Mouse (Mus musculus) CH12.LX (cell line): ENCODE results near the gene Gabra3. TPM values are rescaled to one million over a fixed set of nuclear protein-coding genes. Genes with fewer than 3 reads are reported as not detected.

Experiments used
- DNase-seq: peaks from one replicate; pipeline ENCODE4 v3.0.0-alpha.2; 2013; ENCODE audit errors: extremely low read depth
- H3K27ac ChIP-seq: 2 replicates; pipeline ENCODE4 v1.5.1; 2012; ENCODE audit warnings: low read depth, mild to moderate bottlenecking, control low read depth, moderate library complexity; ENCODE audit not compliant: insufficient read depth
- H3K27me3 ChIP-seq: replicated peaks from 2 replicates; pipeline ENCODE3; 2012; ENCODE audit warnings: inconsistent platforms
- H3K36me3 ChIP-seq, 2 experiments: replicated peaks in 1 of 2; 2 replicates each; pipeline versions ENCODE3 to v1.6.1; 2012; ENCODE audit warnings: inconsistent platforms in 1 of 2, low read length in 1 of 2, mild to moderate bottlenecking in 1 of 2, mixed read lengths in 1 of 2, moderate library complexity in 1 of 2; ENCODE audit not compliant: control insufficient read depth in 1 of 2, insufficient read depth in 1 of 2
- H3K4me1 ChIP-seq, 2 experiments: 2 replicates each; pipeline ENCODE4 v1.6.1; 2012; ENCODE audit warnings: inconsistent platforms in 1 of 2, moderate library complexity in 1 of 2; ENCODE audit not compliant: insufficient read depth in 2 of 2, control insufficient read depth in 1 of 2
- H3K4me2 ChIP-seq: 2 replicates; pipeline ENCODE4 v1.6.1; 2012; ENCODE audit warnings: low read depth, mild to moderate bottlenecking, control low read depth; ENCODE audit not compliant: poor library complexity, insufficient read depth, severe bottlenecking
- H3K4me3 ChIP-seq, 3 experiments: fragments of 150-350 bp in 1 of 3; sonication (generic) in 1 of 3; replicated peaks in 1 of 3; 2 replicates each; pipeline versions ENCODE3 to v1.5.1; 2011 to 2012; ENCODE audit warnings: low read depth in 2 of 3, low read length in 2 of 3, mild to moderate bottlenecking in 2 of 3, moderate library complexity in 2 of 3, control low read depth in 1 of 3, improper control_type of control experiment in 1 of 3, inconsistent platforms in 1 of 3, mixed read lengths in 1 of 3; ENCODE audit not compliant: poor library complexity in 1 of 3
- H3K79me2 ChIP-seq: replicated peaks from 2 replicates; pipeline ENCODE4 v1.6.1; 2012; ENCODE audit warnings: mild to moderate bottlenecking, moderate library complexity; ENCODE audit not compliant: control insufficient read depth, poor library complexity, insufficient read depth, severe bottlenecking; ENCODE audit errors: extremely low read depth
- H3K9ac ChIP-seq: 2 replicates; pipeline ENCODE4 v1.6.1; 2012; ENCODE audit warnings: low read depth, mild to moderate bottlenecking, control low read depth, moderate library complexity; ENCODE audit not compliant: insufficient read depth
- H3K9me3 ChIP-seq: replicated peaks from 2 replicates; pipeline ENCODE3; 2012; ENCODE audit warnings: low read length, inconsistent platforms, mixed read lengths
- CHD2 ChIP-seq: IDR thresholded peaks from 2 replicates; pipeline ENCODE4 v1.6.1; 2011; ENCODE audit warnings: low read length, improper control_type of control experiment
- E2F4 ChIP-seq: IDR thresholded peaks from 2 replicates; pipeline ENCODE4 v1.6.1; 2011; ENCODE audit warnings: low read depth, low read length, improper control_type of control experiment; ENCODE audit not compliant: insufficient replicate concordance
- EP300 ChIP-seq: IDR thresholded peaks from 2 replicates; pipeline ENCODE4 v1.6.1; 2011; ENCODE audit warnings: low read length, improper control_type of control experiment
- ETS1 ChIP-seq: conservative IDR thresholded peaks from 2 replicates; pipeline ENCODE4 v1.6.1; 2012; ENCODE audit warnings: low read depth, mild to moderate bottlenecking, inconsistent platforms, low read length, improper control_type of control experiment, moderate library complexity
- JUND ChIP-seq: conservative IDR thresholded peaks from 2 replicates; pipeline ENCODE4 v1.6.1; 2011; ENCODE audit warnings: low read depth, low read length, improper control_type of control experiment
- MAFK ChIP-seq: IDR thresholded peaks from 2 replicates; pipeline ENCODE4 v1.6.1; 2011; ENCODE audit warnings: low read length, improper control_type of control experiment; ENCODE audit not compliant: insufficient replicate concordance
- MAX ChIP-seq: IDR thresholded peaks from 2 replicates; pipeline ENCODE4 v1.6.1; 2011; ENCODE audit warnings: low read length, improper control_type of control experiment
- MAZ ChIP-seq: IDR thresholded peaks from 2 replicates; pipeline ENCODE4 v1.6.1; 2012; ENCODE audit warnings: low read depth, mild to moderate bottlenecking, inconsistent platforms, low read length, improper control_type of control experiment, moderate library complexity
- NELFE ChIP-seq: IDR thresholded peaks from 2 replicates; pipeline ENCODE4 v1.6.1; 2011; ENCODE audit warnings: low read depth, low read length, improper control_type of control experiment
- NRF1 ChIP-seq: IDR thresholded peaks from 2 replicates; pipeline ENCODE4 v1.6.1; 2014; ENCODE audit warnings: low read depth, mild to moderate bottlenecking, inconsistent platforms, low read length, improper control_type of control experiment, moderate library complexity
- PAX5 ChIP-seq: IDR thresholded peaks from 2 replicates; pipeline ENCODE4 v1.6.1; 2012; ENCODE audit warnings: low read length, inconsistent platforms, mixed read lengths
- POLR2A ChIP-seq: IDR thresholded peaks from 2 replicates; pipeline ENCODE4 v1.6.1; 2011; ENCODE audit warnings: low read depth, mild to moderate bottlenecking, improper control_type of control experiment, low read length
- RAD21 ChIP-seq: IDR thresholded peaks from 2 replicates; pipeline ENCODE4 v1.6.1; 2011; ENCODE audit warnings: low read depth, mild to moderate bottlenecking, low read length, improper control_type of control experiment, moderate library complexity
- SIN3A ChIP-seq: IDR thresholded peaks from 2 replicates; pipeline ENCODE4 v1.6.1; 2012; ENCODE audit warnings: low read length, improper control_type of control experiment, inconsistent platforms
- SMC3 ChIP-seq: IDR thresholded peaks from 2 replicates; pipeline ENCODE4 v1.6.1; 2011; ENCODE audit warnings: low read depth, low read length, improper control_type of control experiment
- TCF12 ChIP-seq: IDR thresholded peaks from 2 replicates; pipeline ENCODE4 v1.6.1; 2014; ENCODE audit warnings: low read depth, mild to moderate bottlenecking, inconsistent platforms, low read length, improper control_type of control experiment
- USF1 ChIP-seq: IDR thresholded peaks from 2 replicates; pipeline ENCODE4 v1.6.1; 2014; ENCODE audit warnings: low read depth, mild to moderate bottlenecking, inconsistent platforms, low read length, improper control_type of control experiment
- USF2 ChIP-seq: conservative IDR thresholded peaks from 2 replicates; pipeline ENCODE4 v1.6.1; 2011; ENCODE audit warnings: low read depth, low read length, improper control_type of control experiment
- ZKSCAN1 ChIP-seq: IDR thresholded peaks from 2 replicates; pipeline ENCODE4 v1.6.1; 2012; ENCODE audit warnings: low read depth, inconsistent platforms, low read length, improper control_type of control experiment, borderline replicate concordance
- ZMIZ1 ChIP-seq: IDR thresholded peaks from 2 replicates; pipeline ENCODE4 v1.6.1; 2012; ENCODE audit warnings: low read depth, mild to moderate bottlenecking, inconsistent platforms, low read length, improper control_type of control experiment
- ZNF384 ChIP-seq: IDR thresholded peaks from 2 replicates; pipeline ENCODE4 v1.6.1; 2012; ENCODE audit warnings: low read depth, low read length, improper control_type of control experiment, inconsistent platforms
- dilution Hi-C: fragments of 300-500 bp; cut with MboI; formaldehyde crosslinking; loops from 2 replicates; pipeline ENCODE4 v1.14.3; 2020; ENCODE audit warnings: low sequenced_read_pairs; ENCODE audit not compliant: extremely low pct_unique_long_range_greater_than_20kb, extremely low pct_ligation_motif_present
- in situ Hi-C: fragments of 300-500 bp; cut with MboI; formaldehyde crosslinking; loops from 3 replicates; pipeline ENCODE4 v1.14.3; 2019; ENCODE audit warnings: low sequenced_read_pairs, low pct_ligation_motif_present, low pct_unique_long_range_greater_than_20kb, mixed read lengths
- polyA plus RNA-seq: library from polyadenylated mRNA; unstranded; fragments of >175 nt; gene quantifications from 2 replicates; pipeline ENCODE4 v1.2.1, GENCODE M21; 2012; ENCODE audit warnings: low read depth; ENCODE audit not compliant: insufficient read length
- total RNA-seq, 2 experiments: library from RNA; depleted of rRNA; stranded (reverse); fragments of 300-350 nt in 1 of 2; fragments of >200 nt in 1 of 2; gene quantifications; 2 replicates each; pipeline ENCODE4 v1.2.3; 2012 to 2014

The Gabra3 gene
- total and polyA plus RNA-seq, 3 experiments: not detected

DNA sequence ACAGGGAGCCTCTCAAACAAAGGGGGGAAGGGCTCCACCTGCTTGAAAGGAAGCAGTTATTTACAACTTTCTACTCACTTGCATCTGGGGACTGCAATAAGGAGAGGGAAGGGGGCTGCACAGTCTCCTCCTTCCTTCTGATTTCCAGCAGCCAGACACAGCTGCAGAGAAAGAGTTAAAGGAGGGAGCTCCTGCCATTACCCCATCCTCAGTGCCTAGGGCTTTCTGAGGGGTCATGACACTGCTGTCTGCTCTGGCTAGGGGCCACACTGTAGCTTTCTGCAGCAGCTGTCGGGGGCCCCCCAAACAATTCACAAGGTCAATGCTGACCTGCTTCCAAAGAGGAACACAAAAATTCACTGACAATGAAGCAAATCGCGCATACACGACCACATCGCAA, 1.3 kb downstream of the Gabra3 start:
- Histone ChIP-seq H3K4me1 (peaks cover 0 to 3% of the 10 kb centered on the region in 2 experiments; a peak in 1 of 4 replicates), H3K27me3 (no peaks in the 10 kb centered on the region), H3K36me3 (no peaks in the 10 kb centered on the region), H3K9me3 (no peaks in the 10 kb centered on the region), H3K4me3 (no peak overlapping the region), H3K27ac (no peak overlapping the region), H3K4me2 (no peak overlapping the region), H3K9ac (no peak overlapping the region), H3K79me2 (no peaks in the 10 kb centered on the region)
- in situ Hi-C loops: no loop called here
- TF ChIP-seq NRF1: no peak
- TF ChIP-seq JUND: no peak
- TF ChIP-seq MAZ: no peak
- no peak for TF ChIP-seq RAD21
- no peak for TF ChIP-seq POLR2A
- no peak for TF ChIP-seq SIN3A
- no peak for TF ChIP-seq NELFE
- TF ChIP-seq MAX: no peak
- no peak for TF ChIP-seq USF1
- TF ChIP-seq CHD2: no peak
- no peak for TF ChIP-seq EP300
- no peak for TF ChIP-seq SMC3
- TF ChIP-seq ZMIZ1: no peak
- TF ChIP-seq ETS1: no peak
- DNase-seq: no peak
- dilution Hi-C loops: no loop called here

DNA sequence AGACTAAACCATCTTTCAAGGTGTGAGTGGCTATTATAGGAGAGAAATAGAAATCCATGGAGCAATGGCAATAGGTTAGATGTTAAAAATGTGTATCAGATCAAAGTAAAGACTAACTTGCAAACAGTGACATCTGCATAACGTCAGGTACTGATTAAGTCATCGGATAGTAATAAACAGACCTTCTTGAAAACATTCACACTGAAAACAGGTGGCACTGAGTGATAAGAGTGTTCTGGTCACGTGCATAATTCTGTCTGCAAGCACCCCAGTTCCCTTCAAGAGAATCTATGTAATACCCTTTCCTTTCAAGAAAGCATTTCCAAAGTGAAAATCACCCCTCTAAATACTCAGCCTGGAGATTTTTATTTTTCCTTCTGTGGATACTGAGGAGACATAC, 6.0 kb downstream of the Gabra3 start:
- no peaks in the 10 kb centered on the region for H3K36me3 ChIP-seq
- peaks cover 0 to 3% of the 10 kb centered on the region in 2 experiments; a peak in 1 of 4 replicates for H3K4me1 ChIP-seq
- no peak for TF ChIP-seq USF1
- TF ChIP-seq ZKSCAN1: no peak
- TF ChIP-seq E2F4: no peak
- no peak for TF ChIP-seq RAD21
- no peak for TF ChIP-seq TCF12
- TF ChIP-seq EP300: no peak
- TF ChIP-seq PAX5: no peak
- TF ChIP-seq USF2: no peak
- no peak for TF ChIP-seq MAFK
- TF ChIP-seq ZNF384: no peak
- TF ChIP-seq ZMIZ1: no peak
- TF ChIP-seq, all 38 proteins: peak for 0
- Histone ChIP-seq H3K9me3 (no peaks in the 10 kb centered on the region), H3K79me2 (no peaks in the 10 kb centered on the region), H3K9ac (no peak overlapping the region), H3K27me3 (no peaks in the 10 kb centered on the region), H3K4me2 (no peak overlapping the region), H3K4me3 (no peak overlapping the region), H3K27ac (no peak overlapping the region)
- no peak for DNase-seq
- in situ Hi-C loops: no loop called here
- dilution Hi-C loops: no loop called here
